Mouse (Mus musculus) liver, adult 10 weeks (tissue): Measurements from ENCODE around the gene Med12l. TPM values are rescaled to one million over a fixed set of nuclear protein-coding genes. Genes with fewer than 3 reads are reported as not detected.

Source experiments
- polyA plus RNA-seq: library from polyadenylated mRNA; stranded (reverse); fragments of 350-450 nt; fragmentation: Illumina TruSeq; extraction: RNeasy Lipid Tissue Mini Kit (QIAGEN cat#74804); gene quantifications from one replicate; pipeline ENCODE4 v1.2.3, GENCODE M21; 2014; ENCODE audit warnings: low read depth, low replicate concordance

Gene Med12l
- polyA plus RNA-seq = 1.3 TPM

DNA sequence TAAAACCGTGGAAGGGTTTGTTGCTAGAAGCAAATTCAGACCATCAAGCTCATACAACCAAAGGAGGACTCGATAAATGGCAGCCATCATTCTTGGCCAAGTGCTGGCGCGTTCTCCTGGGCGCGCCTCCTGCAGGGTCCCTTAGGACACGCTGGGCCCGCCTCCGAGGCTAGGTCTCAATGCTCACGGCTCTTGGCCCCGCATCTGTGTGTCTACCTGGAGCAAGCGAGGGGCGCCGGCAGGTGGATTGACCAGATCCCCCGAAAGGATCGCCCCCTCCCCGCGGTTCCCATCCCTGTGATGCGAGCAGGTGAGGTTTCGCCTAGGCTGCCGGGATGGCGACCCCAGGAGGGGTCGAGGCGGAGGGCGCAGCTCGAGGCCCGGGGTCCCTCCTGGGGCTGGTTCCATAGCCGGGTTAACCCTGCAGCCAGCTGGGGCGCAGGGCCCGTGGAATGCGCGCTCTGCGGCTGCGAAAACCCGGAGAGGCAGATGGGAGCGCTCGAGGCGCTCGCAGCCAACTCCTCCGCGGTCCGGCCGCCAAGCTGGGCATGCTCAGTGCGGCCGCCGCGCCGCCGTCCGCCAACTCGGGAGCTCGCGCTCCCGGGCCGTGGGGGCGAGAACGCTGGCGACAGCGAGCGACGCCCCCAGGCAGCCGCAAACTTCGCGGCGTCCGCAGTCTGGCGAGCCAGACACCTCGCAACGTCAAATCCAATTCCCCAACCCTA lies at the start of gene Med12l:
Gene Med12l (plus strand): TSS at position 555 of the 725 bp plus-strand sequence.

GRCm38 (mm10) chr3:59101218-59101986 lies 95.8 kb downstream of the Med12l start, which contains the start of gene Gpr171:
Gene Gpr171, minus strand, starts transcription at chr3:59101821.

DNA sequence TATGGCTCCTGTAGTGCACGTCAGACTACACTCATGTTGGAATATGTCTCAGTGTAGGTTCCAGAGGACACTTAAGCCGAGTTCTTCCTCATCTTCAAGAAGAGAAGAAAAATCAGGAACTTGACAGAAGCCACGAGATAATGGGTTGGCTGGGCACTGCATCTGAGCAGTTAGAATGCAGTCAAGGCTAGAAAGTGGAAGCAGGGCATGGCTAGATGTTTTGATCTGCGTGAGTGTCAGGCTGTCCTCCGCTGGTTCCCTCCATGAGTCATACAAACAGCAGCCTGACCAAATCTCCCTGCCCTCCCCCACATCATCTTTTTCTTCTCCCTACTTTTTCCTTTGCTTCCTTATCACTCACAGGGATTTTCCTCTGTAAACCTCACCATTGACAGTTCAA lies 147.8 kb downstream of the Med12l start, which contains the start of gene P2ry14:
Gene P2ry14 (minus strand): TSS at position 195 of the 400 bp plus-strand sequence.

GRCm38 (mm10) chr3:59194938-59195337 lies 189.3 kb downstream of the Med12l start, which contains the start of gene Gpr87:
Gene Gpr87, minus strand, starts transcription at chr3:59195104.

DNA sequence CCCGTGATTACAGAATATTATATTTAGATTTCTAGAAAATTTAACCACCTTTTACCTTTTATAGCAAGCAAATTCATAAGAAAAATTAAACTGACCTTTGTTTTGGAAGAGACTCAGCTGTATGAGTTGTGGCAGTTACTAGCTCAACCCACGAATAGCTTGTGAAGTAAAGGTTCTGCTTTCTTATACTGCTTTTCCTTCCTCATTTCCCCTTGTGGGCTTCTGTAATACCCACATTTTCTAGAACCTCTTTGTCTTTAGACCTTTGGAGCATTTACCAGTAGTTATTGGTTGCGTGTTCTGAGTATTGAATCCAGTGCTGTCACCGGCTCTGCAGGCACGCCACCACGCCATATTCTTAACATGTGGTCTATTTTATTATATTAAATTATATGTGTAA lies 205.1 kb downstream of the Med12l start, which contains the start of gene P2ry13:
Gene P2ry13 (minus strand): TSS at position 156 of the 400 bp plus-strand sequence.

DNA sequence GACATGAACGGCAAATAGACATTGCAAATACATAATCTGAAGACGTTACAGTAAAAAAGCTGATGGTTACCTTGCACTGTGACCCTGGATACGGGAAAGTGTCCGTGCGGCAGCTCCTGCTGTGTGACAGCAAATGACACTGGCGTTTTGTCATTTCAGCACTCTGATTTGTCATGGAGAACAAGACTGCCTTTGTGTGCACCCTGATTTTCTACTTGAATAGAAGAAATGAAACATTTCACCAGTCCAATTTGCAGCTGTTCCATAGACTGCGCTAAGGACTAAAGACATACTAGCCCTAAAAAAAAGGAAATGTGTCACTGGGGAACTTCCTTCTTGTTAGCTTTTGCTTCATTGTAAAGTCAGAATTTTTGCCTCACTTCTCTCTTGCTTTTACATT lies 257.1 kb downstream of the Med12l start, which contains the start of gene P2ry12:
Gene P2ry12 (minus strand): TSS at position 168 of the 400 bp plus-strand sequence.

GRCm38 (mm10) chr3:59344065-59344905 lies 338.7 kb downstream of the Med12l start, which contains the start of gene Igsf10:
Gene Igsf10, minus strand, starts transcription at chr3:59344394.

Other genes with a start within 250 kb of the Med12l start
- gene Mindy4b-ps, start 183.5 kb upstream of the Med12l start, polyA plus RNA-seq = not detected
- not detected for gene Clrn1, start 120.5 kb upstream of the Med12l start, polyA plus RNA-seq
- gene Gpr171, start 96.0 kb downstream of the Med12l start, polyA plus RNA-seq = 0.40 TPM
- 2.4 TPM for gene P2ry14, start 147.8 kb downstream of the Med12l start, polyA plus RNA-seq
- gene Gpr87, start 189.3 kb downstream of the Med12l start, polyA plus RNA-seq = not detected
- 4.6 TPM for gene P2ry13, start 205.1 kb downstream of the Med12l start, polyA plus RNA-seq